Mouse (Mus musculus): ENCODE measurements around the gene Otud7b.
A peak's percentile ranks its signal among the peaks of the same experiment; 100 is the strongest.

The Otud7b gene

GRCm38 (mm10) chr3:96084146-96084755, 20.1 kb upstream of the Otud7b start:
- no peak for DNase-seq (ENCODE audit: low spot score)

- DNase-seq (ENCODE audit: low spot score), result no peak
Measured at GRCm38 (mm10) chr3:96087219-96087618, 17.1 kb upstream of the Otud7b start.

- DNase-seq (ENCODE audit: low spot score), result no peak
Measured at GRCm38 (mm10) chr3:96087801-96088200, 16.5 kb upstream of the Otud7b start.

- DNase-seq (ENCODE audit: low spot score), result no peak
Measured at GRCm38 (mm10) chr3:96089882-96090489, 14.3 kb upstream of the Otud7b start.

GRCm38 (mm10) chr3:96091146-96091545, 13.2 kb upstream of the Otud7b start:
- DNase-seq (ENCODE audit: low spot score), result no peak

- DNase-seq (ENCODE audit: low spot score), result no peak
Measured at GRCm38 (mm10) chr3:96091966-96092365, 12.4 kb upstream of the Otud7b start.

GRCm38 (mm10) chr3:96093509-96093908, 10.8 kb upstream of the Otud7b start:
- no peak for DNase-seq (ENCODE audit: low spot score)

GRCm38 (mm10) chr3:96094203-96094602, 10.1 kb upstream of the Otud7b start:
- no peak for DNase-seq (ENCODE audit: low spot score)

GRCm38 (mm10) chr3:96098168-96098567, 6.2 kb upstream of the Otud7b start:
- DNase-seq (ENCODE audit: low spot score), result no peak

GRCm38 (mm10) chr3:96098616-96099267, 5.6 kb upstream of the Otud7b start:
- no peak for DNase-seq (ENCODE audit: low spot score)

GRCm38 (mm10) chr3:96102100-96102872, 2.0 kb upstream of the Otud7b start:
- DNase-seq (ENCODE audit: low spot score), result peak; percentile 47

GRCm38 (mm10) chr3:96103901-96104260, 446 bp upstream of the Otud7b start:
- no peak for DNase-seq (ENCODE audit: low spot score)

- DNase-seq (ENCODE audit: low spot score), result peak; percentile 12
Measured at GRCm38 (mm10) chr3:96105232-96105747, 963 bp downstream of the Otud7b start.

GRCm38 (mm10) chr3:96106151-96106550, 1.8 kb downstream of the Otud7b start:
- DNase-seq (ENCODE audit: low spot score), result no peak

- no peak for DNase-seq (ENCODE audit: low spot score)
Measured at GRCm38 (mm10) chr3:96108315-96108714, 4.0 kb downstream of the Otud7b start.

GRCm38 (mm10) chr3:96113251-96113650, 8.9 kb downstream of the Otud7b start:
- no peak for DNase-seq (ENCODE audit: low spot score)

GRCm38 (mm10) chr3:96118142-96118541, 13.8 kb downstream of the Otud7b start:
- no peak for DNase-seq (ENCODE audit: low spot score)

GRCm38 (mm10) chr3:96118702-96119101, 14.4 kb downstream of the Otud7b start:
- no peak for DNase-seq (ENCODE audit: low spot score)

GRCm38 (mm10) chr3:96124235-96124634, 19.9 kb downstream of the Otud7b start:
- DNase-seq (ENCODE audit: low spot score), result no peak

GRCm38 (mm10) chr3:96128128-96128527, 23.8 kb downstream of the Otud7b start:
- DNase-seq (ENCODE audit: low spot score), result no peak

- no peak for DNase-seq (ENCODE audit: low spot score)
Measured at GRCm38 (mm10) chr3:96132478-96132877, 28.2 kb downstream of the Otud7b start.

- no peak for DNase-seq (ENCODE audit: low spot score)
Measured at GRCm38 (mm10) chr3:96133327-96133905, 29.1 kb downstream of the Otud7b start.
